Mouse (Mus musculus) cerebellum, postnatal 4 days (tissue): ENCODE data around the gene Cfap45.

Source experiments
- DNase-seq, 2 experiments: peaks; one replicate each; pipeline ENCODE4 v3.0.0; 2022; ENCODE audit warnings: low spot score in 2 of 2, mixed read lengths in 1 of 2

The Cfap45 gene

DNA sequence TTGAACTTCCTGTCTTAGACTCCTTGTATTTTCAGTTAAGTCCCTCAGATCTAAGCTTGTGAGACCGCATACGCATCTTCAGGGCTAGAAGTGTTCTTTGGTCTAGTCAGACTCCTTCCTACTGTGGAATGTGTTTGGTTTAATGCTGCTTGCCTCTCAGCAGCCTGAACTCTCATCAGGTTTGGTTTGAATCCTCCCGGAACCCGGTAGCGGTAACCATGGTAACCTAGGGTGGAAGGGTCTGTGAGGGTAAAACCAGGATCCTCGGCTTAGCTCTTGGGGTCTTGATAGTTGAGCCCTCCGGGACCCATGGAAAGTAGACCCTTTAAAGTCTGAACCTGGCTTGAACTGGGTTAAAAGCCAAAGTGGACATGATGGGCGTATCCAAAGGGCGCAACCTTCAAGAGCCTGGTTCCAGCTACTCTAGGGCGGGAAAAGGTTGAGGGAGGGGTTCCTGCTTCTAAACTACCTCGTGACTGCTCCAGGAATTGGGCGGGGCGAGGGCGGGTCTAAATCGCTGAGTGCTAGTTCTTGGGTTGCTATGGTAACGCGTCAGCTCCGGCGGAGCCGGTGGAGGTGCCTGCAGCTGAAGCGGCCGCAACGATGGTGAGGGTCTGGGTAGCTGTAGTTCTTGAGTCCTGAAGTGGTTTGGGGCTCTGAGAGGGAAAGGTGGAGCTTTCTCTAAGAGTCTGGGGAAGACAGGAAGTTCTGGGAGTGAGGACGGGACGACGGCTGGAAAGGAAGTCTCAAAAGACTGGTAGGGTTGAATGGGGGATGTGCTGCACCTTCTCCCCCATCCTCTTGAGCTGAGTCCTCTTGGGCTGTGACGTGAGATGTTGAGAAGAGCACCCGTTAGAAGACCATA is at the start of gene Cfap45:
Gene Cfap45, plus strand, starts transcription at position 226 of the 865 bp plus-strand sequence.
- peak; percentile 49 to 74 for DNase-seq

DNA sequence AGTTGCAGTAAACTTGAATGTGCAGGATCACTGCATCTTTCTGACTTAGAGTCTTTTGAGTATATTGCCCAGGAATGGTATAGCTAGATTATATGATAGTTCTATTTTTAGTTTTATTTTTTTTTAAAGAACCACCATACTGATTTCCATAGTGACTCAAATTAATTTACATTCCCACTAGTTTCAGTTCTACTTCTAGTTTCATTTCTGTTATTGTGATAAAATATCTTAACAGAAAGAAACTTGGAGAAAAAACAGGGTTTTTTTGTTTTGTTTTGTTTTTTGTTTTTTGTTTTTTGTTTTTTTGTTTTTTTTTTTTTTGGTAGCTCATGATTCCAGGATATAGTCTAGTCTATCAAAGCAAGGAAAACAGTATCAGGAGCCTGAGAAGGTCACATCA is 47.7 kb upstream of the Cfap45 start:
- DNase-seq = no peak

DNA sequence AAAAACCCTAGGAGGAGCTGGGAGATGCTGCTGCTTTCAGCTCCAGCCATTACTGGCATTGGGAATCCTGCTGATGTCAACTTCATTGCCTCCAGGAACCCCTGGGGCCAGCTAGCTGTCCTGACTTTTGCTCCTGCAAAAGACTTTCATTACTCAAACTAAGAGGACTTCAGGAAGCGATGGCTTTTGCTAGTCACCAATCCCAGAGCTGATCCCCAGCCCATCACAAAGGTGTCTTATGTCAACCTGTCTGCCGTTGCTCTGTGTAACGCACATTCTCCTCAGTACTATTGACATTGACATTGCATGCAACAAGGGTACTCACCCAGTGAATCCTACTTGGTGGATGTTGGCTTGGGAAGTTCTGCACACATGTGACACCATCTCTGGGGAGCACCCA is 46.4 kb upstream of the Cfap45 start:
- DNase-seq = no peak

DNA sequence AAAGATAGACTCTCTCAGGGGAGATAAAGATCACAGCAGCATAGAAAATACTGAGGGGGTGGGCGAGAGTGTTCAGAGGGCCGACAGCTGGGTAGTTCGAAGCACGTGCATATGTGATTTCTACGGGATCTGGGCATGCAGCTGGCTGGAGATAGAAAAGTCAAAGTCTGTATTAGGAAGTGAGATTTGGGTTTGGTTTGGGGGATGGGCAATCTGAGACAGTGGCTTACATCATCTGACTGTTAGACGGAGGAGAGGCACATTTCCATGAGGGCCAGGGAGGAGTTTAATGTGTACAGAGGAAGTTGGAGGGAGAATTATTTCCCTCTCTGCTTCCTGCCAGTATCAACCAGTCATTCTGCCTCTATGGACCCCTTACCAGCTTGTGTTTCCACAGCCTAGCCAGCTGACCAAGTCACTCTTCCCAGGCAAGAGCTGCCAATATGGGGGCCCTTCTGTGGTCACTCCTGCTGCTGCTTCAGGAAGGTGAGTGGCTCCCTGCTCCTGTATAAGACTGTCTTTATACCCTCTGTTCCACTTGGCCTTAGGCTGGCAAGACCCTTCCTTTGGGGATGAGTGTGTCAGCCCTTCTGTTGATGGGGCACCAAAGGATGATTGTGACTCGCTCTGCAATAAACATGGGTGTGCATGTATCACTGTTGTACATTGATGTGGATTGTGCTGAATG is 45.4 kb upstream of the Cfap45 start, which contains the start of gene Slamf9:
Gene Slamf9, plus strand, starts transcription at position 305 of the 688 bp plus-strand sequence.
- no peak for DNase-seq

DNA sequence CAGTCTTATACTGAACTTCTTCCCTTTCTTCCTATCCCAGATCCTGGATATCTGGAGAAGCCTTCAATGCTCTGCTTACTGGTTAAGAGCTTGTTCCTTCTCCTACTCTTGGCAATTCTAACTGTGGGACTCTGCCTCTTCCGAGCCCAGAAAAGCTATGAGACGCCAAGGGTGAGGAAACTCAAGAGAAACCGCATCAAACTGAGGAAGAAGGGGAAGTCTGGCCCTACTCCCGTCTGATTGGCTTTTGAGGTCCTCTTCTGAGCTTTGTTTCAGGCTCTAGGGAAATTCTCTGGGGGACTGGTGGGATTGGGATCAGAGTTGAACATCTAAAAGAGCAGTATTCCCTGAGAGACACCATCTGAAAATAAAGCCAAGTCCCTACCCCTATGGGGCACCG is 42.6 kb upstream of the Cfap45 start:
- no peak for DNase-seq

DNA sequence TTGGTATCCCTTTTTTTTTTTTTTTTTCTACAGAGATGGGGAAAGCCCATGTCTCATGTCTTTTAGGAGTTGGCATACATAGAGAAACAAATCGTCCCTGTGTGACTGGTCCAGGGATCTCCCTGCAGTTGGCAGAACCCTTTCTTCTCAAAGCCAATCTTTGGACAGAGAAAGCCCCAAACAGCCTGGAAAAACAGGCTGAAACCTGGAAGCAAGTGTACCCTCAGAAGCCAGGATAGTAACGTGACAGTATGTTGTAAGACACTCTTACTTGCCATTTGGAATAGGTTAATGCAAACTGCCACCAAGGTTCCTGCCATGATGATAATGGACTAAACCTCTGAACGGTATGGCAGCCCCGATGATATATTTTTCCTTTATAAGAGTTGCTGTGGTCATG is 40.2 kb upstream of the Cfap45 start:
- no peak for DNase-seq

DNA sequence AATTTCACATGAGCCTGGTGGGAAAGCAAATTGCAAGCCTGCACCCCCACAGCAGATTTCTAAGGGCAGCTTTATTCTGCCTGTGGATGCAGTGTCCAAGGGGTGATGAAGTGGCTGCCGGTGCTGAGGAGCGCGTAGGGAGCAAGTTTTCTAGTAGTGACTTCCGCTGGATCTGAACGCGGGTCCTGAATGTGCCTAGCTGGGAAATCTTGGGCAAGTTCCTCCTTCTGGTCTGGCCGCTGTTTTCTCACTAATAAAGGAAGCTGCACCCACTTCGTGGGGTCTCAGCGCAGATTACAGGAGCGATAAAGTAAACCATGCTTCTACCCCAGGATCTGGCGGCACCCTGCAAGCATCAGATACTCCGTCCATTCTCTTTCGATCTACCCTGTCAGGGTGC is 39.5 kb upstream of the Cfap45 start:
- no peak for DNase-seq

DNA sequence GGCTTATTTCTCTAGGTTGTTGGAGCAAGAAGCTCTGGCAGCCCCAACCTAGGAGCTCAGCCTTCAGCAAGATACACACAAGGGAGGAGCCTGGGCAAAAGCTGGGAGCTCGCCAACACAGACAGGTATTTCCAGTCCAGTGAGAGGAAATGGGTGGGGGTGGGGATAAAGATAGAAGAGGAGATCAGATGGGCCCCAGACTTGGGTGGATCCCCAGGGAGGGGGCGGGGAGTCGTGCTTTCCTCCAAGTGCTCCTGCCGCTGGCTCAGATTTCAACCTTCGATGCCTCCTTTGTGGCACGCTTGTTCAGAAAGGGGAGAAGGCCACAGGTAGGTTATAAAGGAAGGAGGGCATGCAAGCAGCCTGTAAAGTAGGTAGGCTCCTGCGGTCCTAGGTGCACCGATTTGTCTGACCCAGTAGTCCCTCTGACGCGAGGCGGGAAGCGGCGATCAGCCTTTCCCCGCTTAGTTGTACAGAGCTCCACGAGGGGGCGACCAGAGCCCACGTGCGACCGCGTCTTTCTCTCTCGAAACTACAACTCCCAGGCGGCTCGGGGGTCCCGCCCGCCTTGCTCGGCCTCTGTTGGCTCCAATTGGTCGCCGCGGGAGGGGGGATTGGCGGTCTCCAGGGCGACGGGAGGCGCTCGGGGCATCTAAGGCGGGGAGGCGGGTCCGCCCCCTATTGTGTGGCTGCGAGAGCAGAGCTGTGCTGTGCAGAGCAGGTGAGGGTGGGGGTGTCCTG is 38.9 kb upstream of the Cfap45 start, which contains the start of gene Igsf9:
Gene Igsf9, plus strand, starts transcription at position 249 of the 741 bp plus-strand sequence.
- peak; percentile 82 to 94 for DNase-seq

DNA sequence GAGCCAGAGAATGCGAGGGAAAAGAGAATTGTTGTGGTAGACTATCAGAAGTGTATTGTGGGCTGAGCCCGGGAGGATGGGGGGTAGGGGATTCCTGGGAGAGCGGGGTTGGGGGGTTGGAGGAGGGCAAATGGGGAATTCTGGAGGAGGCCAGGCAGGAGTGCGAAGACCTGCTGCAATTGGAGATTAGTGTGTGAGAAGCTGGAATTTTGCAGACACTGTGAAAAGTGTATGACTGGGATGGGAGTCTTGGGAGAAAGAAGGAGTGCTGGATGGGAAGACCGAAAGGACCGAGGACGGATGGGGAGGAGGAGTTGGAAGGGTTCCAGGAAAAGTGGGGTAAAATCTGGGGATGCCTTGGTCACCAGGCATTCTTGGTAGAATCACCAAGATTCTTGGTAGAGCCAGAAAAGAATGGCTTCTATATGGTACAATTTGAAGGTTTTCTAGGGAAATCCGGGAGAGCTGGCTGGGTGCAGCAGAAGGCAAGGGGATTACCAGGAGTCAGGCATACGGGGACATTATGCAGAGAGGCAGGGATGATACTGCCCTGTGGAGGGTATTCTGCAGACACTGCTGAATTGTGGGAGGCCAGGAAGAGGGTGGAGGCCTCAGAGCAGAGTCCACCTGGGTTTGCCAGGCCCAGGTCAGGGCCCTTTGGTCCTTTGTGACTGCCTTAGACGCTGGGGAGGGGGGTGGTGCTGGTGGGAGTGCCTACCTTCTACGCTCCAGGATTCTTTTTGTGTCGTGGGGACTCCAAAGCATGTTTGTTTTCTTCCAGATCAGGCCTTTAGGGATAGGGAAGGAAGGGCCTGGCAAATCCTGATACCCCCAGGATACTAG is 37.9 kb upstream of the Cfap45 start:
- no peak for DNase-seq

DNA sequence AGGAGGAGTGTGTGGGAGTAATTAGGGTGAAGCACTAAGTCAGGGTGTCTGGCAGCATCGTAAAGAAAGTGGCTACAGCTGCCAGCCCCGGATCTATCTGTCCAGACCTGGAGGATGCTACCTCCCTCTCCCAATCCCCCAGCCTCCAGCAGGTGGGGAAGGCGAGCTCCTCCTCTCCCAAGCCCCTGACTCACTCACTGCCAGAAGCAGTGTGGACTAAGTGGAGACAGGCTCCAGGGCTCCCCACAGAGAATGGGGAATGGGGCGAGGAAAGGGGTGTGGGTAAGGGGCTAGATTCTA is 37.3 kb upstream of the Cfap45 start:
- DNase-seq = no peak

DNA sequence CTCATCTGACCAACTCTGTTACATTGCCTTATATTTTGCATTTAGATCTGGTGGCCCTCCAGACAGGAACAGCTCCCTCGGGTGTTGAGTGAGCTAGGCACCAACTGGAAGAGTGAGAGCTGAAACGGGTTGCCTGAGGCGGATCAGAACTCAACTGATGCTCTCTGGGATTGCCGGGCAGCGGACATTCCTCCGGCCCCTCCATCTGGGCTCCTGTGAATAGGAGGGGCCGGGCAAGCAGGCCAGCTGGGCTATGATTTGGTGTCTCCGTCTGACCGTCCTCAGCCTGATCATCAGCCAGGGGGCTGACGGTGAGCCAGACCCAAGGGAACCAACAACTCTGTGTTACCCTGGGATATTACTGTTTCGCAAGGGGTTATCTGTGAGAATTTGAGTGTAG is 36.4 kb upstream of the Cfap45 start:
- no peak for DNase-seq

DNA sequence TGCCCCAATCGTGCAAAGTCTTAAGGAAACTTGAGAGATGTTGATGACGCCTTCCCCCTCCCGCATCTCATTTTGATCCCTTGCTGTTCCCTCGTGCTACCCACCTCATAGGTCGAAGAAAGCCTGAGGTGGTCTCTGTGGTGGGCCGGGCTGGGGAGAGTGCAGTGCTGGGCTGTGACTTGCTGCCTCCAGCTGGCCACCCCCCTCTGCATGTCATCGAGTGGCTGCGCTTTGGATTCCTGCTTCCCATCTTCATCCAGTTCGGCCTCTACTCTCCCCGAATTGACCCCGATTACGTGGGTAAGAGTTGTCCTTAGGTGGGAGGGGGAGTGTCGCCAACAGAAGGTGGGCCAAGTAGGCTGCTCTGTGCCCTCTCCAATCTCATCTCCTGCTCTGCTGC is 35.9 kb upstream of the Cfap45 start:
- no peak for DNase-seq

DNA sequence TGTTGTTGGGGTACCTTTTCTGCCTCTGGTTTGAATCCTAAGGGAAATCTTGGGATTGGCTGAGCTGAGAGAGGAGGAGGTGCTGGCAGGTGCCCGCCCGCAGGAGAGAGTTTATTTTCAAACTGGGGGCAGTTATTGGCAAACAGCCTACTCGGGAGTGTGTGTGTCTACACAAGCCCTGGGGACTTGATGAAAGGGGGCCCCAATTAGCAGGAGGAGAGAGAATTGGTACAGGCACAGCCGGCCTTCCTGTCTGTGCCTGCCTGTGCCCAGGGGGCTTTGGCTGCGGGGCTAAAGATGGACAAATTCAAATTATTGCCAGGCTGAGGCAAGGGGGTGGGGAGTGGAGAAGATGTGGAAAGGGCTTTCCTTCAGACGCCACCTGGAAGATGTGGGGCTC is 34.8 kb upstream of the Cfap45 start:
- no peak for DNase-seq

DNA sequence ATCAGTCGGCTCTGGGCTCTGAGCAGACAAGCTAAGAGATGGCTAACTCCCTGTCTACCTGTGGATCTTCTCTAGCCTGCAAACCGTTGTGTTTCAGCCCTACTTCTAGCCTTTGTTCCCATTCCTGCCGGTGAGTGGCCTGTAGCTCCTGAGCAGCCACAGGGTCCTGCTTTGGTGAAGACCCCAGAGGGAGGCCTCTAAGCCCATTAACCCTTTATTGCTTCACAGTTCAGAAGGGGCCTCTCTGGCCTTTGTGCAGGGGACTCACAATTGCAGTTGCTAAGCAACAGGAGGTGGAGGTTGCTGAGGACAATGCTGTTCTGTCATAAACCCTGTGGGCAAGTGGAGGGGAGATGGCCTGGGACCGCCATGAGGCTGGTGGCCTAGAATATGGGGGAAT is 34.4 kb upstream of the Cfap45 start:
- DNase-seq = no peak

DNA sequence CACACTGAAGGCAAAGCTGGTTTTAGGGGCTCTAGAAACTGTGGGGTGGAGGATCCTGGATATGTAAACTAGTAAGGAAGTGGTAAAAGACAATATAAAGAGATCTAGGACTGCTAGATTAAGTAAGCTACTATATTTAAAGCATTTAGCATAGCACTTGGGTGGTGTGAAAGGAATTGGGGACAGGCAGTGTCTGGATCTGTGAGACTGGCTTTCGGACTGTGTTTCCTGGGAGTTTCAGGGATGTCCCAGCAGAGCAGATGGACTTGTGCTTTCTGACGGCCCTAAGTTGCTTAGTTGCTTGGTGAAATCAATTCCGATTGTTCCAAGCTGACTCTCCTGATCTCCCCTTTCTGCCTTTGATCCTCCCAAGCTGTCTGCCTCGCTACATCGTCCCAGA is 34.0 kb upstream of the Cfap45 start:
- no peak for DNase-seq

DNA sequence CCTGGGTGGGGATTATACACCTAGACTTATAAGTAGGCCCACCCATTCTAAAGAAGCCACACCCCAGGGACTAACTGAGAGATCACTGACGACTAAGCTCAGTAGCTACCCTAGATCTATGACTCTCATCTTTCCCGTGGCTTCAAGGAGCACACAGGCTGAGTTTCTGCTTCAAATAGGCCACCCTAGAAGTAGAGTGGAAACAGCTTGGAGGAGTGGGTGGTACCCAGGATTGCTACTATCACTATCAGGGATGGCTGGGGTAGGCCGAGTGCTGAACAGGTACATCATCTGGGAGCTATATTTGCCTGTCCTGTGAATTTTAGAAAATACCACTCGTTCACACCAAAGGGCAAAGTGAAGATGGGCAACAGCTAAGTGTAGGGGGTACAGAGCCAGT is 32.7 kb upstream of the Cfap45 start:
- DNase-seq = no peak

DNA sequence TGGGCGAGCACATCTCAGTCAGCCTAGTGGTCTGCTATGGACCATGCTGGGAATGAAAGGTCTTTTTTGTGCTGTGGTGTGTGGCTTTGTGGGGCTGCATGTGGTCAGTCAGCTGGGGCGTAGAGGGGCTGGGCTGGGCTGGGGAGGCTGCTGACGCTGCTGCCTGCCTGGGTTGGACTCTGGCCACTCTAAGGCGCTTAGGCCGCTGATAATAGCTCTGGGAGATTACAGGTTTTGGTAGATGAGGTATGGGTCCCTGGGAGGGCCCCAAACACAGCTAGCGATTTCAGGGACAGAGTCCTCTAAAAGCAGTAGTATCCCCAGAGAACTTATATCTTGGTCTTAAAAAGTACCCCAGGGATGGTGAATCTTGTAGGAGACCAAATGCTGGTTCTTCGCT is 31.8 kb upstream of the Cfap45 start:
- DNase-seq = no peak

DNA sequence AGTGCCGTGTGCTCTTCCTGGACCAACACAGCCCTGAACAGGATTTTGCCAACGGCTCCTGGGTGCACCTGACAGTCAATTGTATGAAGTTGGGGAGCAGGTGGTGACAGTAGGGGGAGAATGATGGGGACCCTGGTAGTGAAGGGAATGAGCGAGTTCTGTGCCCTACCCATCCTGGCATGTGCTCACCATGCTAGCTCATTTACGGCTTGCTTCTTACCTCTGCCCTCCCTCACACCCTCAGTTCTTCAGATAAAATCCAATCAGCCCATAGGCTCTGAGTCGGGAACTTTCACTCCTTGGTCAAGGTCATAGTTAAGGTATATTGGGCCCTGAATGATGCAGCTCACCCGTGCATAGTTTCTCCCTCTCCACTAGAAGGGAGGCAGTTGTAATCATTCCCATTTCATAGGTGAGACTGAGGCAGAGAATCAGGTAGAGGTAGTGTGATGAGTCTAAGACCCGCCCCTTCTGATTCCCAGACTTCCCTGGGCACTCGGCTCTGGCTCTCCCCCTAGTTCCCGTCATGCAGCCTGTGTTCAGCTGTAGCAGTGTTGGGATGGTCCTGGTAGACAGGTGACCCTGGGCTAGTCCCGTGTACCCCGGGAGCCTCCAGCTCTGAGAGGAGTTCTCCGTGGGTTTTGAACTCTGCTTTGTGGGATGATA is 30.9 kb upstream of the Cfap45 start:
- DNase-seq = no peak

DNA sequence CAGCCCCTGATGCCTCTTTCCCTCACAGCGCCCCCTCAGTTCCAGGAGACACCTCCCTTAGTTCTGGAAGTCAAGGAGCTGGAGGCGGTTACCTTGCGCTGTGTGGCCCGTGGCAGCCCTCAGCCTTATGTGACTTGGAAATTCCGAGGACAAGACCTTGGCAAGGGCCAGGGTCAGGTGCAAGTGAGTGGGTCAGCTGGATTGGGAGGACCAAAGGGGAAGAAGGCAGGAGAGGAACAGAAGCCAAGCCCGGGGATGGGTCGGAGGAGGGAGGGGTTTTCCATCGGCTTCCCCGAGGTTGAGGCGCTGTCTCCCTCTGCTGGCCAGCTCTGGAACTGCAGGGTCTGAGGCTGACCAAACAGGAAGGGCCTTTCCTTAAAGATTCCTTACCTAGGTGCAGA is 30.3 kb upstream of the Cfap45 start:
- peak; percentile 93 to 95 for DNase-seq

DNA sequence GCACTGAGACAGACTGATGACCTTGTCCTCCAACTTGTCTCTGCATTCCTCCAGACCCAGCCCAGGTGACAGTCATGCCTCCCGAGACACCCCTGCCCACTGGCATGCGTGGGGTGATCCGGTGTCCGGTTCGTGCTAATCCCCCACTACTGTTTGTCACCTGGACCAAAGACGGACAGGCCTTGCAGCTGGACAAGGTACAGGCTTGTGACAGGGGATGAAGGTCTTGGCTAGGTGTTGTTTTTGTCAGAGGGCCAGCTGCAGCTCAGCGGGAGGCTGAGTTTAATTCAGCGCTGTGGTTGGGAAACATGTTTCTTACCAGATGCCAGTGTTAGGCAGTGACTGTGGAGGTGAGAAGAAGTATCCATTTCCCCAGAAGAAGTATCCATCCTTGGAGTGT is 28.6 kb upstream of the Cfap45 start:
- no peak for DNase-seq

DNA sequence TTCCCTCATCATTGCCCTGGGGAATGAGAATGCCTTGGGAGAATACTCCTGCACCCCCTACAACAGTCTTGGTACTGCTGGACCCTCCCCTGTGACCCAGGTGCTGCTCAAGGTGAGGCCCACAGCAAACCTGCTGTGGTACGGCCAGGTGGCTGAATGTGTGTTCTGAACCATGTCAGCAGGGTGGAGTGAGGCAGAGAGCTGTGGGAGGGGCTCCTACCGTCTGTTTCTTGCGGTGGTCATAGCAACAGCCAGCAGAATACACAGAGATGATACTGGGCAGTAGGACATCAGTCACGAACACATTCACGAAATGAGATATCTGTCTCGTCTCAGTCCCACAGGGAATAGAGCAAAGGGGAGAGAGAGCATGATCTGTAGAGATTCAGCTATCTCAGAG is 27.1 kb upstream of the Cfap45 start:
- no peak for DNase-seq
